Mouse (Mus musculus) mature B cell (primary cell): ENCODE measurements around the gene Tead1.

Experiments
- in situ Hi-C: fragments of 300-500 bp; cut with MboI; formaldehyde crosslinking; loops from 2 replicates; pipeline ENCODE4 v1.14.3; 2019

Gene Tead1

DNA sequence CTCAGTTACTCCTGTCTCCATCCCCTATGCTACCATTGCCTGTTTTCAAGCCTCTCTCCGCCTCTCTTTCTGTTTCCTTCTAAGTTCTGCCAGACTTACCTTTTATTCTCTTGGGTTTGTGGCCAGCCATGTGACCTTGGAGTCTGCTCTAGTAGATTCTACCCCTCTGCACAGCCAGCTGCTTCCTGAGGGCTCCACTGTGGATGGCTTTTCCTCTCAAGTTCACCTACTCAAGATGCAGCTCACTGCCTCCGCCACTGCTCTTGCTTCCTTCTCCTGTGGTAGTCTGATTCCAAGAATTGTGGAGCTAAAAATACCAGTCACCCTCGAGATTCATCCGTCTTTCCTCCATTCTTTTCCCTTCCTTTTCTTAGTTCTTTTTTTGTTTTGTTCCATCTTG, 140.7 kb downstream of the Tead1 start:
- in situ Hi-C loops, result no loop called here

DNA sequence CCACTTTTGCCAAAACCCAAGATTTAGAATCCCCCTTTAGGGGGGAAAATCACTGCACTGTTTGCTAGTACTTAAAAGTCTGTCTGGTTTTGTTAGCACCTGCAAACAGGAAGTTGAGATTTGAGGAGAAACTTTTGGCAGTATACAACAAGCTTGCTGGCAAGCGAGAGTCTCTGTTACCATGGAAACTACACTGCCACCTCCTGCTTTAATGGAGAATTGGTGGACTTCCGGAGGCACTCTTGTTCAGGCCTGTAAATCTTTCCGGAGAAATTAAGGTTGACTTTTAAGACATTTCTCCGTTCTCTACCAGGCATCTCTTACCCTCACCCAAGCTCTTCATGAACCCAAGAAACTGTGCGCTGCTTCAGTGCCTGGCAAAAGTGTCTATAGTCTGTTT, 143.8 kb downstream of the Tead1 start:
- in situ Hi-C loops, result no loop called here

DNA sequence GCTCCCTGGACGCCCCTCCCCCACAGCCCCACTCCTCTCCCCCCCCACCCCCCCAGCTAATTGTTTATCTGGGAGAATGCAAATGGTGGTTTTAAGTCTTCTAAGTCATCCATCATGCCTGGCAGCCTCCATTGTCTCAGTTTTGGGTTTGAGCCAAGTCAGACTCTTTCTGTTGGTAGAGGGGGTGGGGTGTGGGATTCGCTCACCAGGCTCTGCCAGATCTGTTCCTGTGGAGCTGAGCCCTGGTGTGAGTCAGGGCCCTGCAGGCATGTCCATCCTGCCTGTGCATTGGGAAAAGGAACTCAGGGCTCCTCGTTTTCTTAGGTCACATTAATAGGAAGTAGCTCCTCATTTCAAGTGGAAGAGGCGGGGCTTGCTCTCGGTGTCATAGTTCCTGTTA, 144.5 kb downstream of the Tead1 start:
- in situ Hi-C loops, result no loop called here

DNA sequence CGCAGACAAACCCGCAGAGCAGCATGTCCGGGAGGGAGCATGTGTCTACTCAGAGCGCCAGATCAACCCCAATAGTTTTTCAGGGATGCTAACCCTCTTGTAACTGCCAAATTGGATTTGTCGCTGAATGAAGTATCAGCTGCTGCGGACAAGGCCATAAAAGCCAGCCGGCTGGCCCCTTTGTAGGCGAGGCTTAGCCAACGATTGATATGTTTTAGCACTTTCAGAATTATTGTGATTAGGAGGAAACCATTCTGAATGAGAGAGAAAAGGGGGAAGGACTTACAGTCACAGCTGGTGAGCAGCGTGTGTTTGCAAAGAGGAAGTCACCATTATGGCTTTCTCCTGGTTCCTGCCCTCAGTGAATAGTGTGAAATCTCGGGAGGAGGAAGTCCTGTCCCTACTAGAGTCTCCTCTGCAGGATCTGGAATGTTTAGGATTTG, 146.2 kb downstream of the Tead1 start:
- in situ Hi-C loops, result no loop called here

DNA sequence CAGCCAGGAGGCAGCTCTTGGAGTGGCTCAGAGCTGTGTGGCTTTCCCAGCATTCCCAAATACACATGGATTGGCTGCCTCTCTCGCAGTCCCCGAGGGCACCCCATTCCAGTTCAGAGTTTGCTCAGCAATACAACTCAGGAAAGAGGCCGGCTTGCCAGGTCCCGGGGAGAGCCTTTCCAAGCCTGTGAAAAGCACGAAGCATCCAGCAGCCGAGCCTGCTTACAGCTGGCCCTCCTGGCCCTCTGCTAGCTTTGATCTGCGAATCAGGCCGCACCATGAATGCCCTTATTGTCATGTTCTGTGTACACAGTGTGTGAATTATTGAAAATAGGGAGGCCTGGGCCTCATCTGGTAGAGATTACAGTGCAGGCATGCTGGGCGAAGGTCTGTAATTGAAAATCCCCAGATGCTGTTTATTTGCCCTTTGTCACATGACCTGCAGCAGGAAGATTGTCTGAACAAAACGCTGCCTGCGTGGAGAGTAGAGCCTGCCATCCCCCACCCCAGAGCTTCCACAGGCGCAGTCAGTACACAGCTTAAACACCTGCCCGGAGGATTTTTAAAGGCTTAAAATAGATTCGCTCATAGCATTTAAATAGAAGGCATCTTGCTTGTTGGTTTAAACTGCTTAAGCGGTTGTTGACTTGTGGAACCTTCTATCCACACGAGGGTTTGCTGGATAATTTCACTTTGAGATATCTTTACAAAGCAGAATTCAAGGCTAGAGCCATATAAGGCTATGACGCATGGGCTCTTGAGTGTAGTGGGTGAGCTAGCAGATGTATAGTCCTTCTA, 147.2 kb downstream of the Tead1 start:
- in situ Hi-C loops, result no loop called here

DNA sequence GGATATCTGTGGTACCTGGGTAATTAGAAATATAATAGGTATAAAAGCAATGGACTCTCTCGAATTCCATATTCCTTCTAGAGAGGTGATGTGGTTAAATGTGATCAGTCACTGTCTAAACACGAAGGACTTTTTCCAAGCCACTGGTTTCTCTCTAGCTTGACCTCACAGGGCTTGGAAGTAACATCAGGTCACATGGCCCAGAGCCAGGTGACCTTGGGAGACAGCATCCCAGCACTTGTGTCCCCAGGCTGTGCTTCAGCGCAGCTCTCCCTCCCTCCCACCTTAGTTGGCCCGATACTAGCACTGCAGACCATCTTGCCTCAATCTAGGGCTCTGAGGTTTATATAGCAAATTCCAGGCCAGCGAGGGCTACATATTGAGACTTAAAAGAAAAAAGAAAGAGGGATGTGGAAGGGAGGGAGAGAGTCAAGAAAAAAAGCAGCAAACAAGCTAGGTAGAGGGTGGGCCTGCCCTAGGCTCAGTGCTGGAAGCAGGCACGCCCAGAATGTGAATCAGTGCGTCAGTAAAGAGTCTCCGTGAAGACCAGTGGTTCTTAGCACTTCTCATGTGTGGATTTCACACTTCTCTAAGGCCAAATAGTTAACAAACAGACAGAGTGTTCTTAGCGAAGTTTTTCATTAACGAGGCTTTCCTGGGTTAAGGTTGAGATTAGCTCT, 149.0 kb downstream of the Tead1 start:
- in situ Hi-C loops, result no loop called here

DNA sequence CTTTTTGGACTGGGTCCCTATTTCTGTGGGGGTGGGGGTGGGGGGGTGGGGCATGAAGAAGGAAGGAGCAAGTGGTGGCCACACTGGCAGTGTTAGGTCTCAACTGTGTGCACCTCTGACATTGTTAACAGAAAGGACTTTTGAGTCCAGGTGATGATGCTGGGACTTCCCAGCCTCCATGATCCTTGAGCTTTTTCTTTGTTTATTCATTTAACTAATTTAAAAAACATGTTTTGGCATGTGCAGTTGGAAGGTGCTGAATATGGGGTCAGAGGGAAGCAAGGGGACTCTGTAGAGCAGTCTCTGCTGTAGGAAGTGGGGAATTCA, 149.5 kb downstream of the Tead1 start:
- in situ Hi-C loops, result no loop called here

DNA sequence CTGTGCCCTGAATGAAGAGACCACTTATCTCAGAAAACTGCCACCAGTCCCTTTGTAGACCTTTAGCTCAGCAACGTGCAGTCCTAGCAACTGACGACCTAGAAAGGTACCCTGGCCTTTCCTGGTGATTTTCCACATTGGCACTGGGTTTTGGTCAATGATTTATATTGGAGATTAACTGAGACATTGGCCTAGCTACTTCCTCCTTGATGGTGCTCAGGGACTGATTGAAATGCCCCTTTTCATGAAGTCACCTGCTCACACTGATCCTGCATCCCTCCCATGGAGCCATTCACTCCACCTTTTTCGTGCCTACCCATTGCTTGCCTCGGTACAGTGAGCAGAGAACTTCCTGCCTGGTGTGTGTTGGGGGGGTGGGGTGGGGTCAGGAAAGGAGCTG, 151.8 kb downstream of the Tead1 start:
- in situ Hi-C loops, result no loop called here

DNA sequence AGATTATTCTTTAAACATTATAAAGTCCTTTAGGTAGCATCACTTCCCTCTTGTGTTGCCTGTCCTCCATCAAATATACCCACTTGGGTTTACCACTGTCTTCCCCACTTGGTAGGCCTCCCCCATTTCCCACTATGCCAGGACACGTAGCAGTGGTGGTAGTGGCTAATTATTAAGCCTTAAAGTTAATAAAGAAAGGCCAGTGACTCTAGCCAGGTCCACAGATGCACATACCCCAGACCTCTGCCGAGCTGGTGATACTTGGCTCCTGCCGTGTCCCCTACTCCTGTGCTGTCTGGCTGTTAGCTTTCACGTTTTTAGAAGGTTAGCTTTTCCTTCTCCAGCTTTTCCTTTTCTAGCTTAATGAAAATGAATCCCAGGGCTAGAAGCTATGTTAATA, 152.3 kb downstream of the Tead1 start:
- in situ Hi-C loops, result no loop called here

DNA sequence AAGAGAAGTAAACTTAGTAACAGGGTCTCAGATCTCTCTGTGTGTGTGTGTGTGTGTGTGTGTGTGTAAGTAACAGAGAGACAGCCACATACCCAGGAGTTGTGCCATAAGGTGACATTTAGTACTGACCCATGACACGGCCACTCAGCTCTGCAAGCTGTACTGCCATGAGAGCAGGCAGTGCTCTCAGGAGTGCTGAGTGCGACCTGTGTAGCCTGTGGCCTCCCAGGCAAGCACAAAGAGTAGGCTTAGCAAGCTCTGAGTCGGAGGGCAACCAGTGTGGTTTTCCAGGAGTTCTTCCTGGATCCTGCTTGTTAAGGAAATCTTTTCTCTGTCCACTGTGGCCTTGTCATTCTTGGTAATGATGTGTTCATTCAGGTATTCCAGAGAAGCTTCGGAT, 154.0 kb downstream of the Tead1 start:
- in situ Hi-C loops, result no loop called here

DNA sequence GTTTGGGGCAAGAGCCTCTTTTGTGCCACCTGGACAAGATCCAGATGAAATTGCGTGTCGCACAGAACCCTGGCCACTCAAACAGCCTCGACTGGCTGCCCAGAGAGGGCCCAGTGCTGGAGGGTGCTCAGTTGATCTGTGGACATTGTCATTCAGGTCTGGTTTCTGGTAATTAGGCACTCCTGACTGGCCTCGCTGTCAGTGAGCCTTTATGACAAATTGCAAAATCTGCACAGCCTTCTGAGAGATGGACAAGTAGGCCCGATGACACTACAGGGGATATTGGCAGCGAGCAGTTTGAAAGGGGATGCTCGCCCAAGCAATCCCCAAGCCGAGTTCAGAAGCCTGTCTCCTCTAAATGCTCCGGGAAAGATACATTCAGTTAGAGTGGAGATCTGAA, 157.0 kb downstream of the Tead1 start:
- in situ Hi-C loops, result no loop called here

DNA sequence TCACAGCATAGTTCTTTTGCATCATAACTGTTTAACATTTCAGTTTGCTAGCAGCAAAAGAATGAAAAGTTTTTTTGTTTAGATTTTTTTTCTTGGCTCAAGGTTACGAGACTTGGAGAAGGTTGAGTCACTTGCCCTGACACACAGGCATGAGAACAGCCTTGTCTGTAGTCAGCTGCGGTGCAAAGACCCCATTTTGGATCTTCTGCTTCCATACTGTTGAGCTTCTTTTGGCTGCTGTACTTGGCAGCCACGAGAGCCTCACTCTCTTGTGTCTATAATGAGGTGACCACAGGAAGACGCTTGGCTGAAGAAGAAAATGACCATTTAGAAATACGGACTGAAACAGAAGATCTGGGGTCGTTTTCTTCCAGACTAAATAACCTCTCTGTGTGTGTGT, 159.0 kb downstream of the Tead1 start:
- in situ Hi-C loops, result no loop called here

DNA sequence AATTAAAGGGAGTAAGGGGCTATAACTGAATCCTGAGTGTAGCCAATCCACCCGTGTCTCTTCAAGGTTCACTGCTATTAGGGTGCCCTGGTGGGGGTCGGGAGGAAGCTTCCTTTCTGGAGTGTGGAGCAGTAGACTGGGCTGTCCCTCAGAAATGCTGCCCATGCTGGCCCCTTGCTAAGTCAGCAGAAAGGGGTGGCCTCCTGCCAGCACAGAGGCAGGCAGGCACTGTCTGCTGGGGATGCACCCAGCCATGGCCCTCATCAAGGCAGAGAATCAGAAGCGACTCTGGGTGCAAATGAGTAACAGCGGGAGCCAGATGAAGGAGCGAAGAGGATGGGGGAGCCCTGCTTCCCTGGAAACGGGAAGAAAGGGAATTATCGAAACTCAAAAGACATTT, 161.2 kb downstream of the Tead1 start:
- in situ Hi-C loops, result no loop called here

DNA sequence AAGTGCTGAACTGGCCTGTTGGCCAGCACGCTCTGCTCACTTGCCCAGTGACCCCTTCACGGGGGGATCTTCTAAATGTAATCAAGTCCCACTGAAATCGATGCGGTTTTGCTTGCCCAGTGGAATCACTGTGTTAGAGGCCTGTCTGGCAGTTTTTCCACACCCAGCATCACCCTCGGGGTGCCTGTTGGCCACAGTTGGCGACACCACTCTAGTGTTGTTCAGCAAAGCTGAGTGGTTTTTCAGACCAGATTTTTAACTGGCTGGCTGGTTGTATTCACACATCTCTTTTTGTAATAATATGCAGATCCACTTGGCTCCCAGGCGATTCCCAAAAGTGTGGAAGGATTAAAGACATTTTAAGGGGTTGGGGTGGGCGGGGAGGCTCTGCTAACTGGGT, 161.8 kb downstream of the Tead1 start:
- in situ Hi-C loops, result no loop called here

DNA sequence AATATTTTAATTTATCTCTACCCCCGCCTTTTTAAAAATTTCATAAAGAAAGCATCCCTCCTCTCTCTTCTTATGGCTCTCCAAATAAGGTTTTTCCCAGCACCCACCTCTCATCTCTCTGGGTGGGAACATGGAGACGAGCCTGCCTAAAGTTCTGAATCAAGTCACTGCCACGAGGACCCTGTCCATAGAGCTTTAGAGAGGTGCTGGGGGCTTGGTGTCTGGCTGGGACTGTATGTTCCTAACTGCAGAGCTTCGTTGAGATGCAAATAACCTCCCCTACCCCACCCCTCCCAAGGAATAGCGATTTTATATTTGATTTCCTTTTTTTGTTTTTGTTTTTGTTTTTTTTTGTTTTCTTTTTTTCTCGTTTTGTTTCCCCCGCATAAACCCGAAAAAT, 162.4 kb downstream of the Tead1 start:
- in situ Hi-C loops, result no loop called here

DNA sequence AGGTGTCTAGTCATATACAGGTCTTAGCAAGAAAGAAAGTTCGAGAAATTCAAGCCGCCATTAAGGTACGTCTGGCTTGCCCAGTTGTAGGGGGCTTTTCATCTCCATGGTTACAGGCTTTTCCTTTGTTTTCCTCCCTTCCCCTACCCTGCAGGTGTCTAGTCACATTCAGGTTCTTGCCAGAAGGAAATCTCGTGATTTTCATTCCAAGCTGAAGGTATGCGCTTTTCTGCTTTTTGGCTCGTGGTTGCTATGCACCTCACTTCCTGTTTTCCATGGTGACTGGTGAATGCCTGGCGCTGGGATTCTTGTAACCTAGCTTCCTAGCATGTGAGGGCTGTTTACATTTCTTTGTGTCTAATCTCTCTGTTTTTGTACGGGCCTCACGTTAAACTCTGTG, 162.8 kb downstream of the Tead1 start:
- in situ Hi-C loops, result no loop called here

DNA sequence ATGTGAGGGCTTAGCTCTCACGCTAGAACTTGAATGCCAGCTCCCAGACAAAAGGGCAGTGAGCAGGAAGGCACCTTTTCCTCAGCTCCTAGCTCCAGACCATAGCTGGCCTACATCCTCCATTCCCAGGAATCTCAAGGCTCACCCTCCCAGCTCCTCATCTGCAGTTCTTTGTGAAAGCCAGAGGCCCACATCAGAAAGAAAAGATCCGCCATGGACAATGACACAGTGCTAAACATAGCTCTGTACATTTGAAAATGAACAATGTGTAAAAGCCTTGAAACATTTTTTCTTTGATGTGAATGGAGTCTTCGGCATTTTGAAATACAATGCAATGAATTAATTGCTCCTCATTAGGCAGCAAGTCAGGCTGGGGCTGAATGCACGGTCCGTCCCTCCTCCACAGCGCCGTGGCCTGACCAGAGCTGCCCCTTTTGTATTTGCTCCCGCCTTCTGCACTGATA, 172.2 kb downstream of the Tead1 start:
- in situ Hi-C loops, result loop anchor here (25.0 kb wide), 1 partner anchor 389 kb away; no protein-coding TSS in a partner anchor

DNA sequence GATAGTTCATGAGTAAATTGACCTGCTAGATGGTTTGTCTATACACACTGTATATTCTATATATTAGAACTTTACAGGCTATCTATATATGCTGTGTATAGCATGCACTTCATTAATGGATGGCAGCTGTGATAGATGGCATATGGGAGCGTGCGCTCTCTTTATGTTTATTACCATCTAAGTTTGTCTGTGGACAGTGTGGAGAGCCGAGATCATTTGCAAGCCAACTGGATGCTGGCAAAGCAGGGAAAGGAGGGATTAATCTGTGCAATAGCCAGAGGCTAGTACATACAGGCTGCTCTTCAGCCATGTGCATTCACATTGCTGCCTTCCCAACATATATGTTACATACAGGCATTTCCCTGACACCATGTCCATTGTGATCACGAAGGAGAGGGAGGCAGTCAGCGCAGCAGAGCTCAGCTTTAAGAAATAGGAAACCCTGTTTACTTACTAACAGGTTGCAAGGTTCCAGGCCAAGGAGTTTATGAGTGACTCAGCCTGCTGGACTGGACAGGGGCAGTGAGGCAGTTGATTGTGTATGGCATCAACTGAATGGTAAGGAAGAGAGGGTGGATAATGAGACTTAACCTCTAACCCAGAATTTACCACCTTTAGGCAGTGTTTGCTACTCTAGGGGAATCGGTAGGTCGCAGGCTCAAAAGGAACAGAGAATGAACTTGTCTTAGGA, 173.2 kb downstream of the Tead1 start:
- in situ Hi-C loops, result loop anchor here (25.0 kb wide), 1 partner anchor 390 kb away; no protein-coding TSS in a partner anchor

DNA sequence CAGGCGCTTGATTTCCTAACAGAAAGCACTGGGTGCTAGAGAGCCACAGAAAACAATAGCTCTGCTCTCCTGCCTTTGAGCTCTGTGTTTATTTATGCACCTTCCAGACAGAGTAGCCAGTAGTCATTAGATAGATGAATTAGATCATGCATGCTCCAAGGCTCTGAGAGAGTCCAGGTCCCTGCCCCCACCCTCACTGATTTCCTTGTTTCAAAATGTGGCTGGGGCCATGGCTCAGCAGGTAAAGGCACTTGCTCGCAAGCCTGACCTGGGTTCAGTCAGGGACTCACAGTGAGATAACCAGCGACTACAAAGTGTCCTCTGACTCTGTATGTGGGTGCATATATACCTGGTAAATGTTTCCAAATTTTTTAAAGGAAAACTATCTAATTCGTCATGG, 174.7 kb downstream of the Tead1 start:
- in situ Hi-C loops, result loop anchor here (25.0 kb wide), 1 partner anchor 392 kb away; no protein-coding TSS in a partner anchor

DNA sequence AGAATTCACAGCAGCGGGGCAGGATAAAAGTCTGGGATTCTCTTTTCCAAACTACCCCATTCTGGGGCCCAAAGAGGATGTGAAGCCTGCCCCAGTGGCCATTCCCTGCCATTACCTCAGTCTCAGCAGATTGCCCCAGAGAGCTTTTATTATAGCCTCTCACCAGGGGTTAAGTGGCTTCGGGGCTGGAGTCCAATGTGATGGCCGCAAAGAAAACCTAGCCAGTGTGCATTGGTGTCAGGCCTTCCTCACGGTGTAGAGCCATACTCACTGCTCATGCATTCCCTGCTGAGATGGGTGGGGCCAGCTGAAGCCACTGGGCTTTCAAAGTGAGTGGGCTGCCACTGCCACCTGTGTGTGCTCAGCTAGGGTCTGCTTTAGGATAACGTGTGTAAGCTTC, 175.4 kb downstream of the Tead1 start:
- in situ Hi-C loops, result loop anchor here (25.0 kb wide), 1 partner anchor 392 kb away; no protein-coding TSS in a partner anchor

DNA sequence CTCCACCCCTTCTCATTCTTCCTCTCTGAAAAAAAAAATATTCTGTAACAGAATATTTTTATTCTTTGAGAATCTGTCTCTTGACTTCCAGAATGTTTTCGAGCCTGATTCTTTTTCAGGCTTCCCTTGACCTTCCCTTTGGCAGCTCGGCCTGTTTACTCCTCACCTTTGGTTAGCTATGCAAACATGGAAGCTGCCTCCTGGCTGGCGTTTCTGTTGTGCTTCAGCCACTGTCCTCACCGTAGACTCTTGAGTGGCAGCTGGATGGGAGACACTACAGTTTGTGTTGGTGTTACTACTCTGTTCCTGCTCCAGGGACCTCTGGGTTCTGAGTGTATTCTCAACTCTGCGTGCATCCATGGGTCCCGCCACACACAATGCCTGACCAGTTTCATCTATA, 176.3 kb downstream of the Tead1 start:
- in situ Hi-C loops, result loop anchor here (25.0 kb wide), 1 partner anchor 393 kb away; no protein-coding TSS in a partner anchor

DNA sequence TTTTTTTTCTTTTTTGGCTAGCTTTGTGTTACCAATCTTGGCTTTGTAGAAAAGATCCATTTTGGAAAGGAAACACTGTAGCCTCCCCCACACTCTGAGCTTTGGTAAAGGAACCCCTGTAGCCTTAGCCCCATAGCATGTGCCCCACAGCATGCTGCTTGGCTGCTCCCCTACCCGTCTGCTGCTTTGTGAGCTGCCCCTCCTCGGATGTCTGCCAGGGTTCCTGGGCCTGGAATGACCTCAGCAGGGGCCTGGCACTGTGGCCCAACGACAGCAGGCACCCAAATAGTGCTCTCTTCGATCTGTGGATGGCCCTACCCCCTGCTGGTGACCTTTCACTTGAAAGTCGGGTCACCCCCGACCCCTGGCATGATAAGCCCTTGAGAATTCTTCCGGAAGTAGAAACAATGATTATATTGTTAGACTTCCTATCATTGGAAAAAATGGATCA, 177.0 kb downstream of the Tead1 start:
- in situ Hi-C loops, result loop anchor here (25.0 kb wide), 1 partner anchor 394 kb away; no protein-coding TSS in a partner anchor
